Mouse (Mus musculus): ENCODE results near the gene Tktl1.

DNA sequence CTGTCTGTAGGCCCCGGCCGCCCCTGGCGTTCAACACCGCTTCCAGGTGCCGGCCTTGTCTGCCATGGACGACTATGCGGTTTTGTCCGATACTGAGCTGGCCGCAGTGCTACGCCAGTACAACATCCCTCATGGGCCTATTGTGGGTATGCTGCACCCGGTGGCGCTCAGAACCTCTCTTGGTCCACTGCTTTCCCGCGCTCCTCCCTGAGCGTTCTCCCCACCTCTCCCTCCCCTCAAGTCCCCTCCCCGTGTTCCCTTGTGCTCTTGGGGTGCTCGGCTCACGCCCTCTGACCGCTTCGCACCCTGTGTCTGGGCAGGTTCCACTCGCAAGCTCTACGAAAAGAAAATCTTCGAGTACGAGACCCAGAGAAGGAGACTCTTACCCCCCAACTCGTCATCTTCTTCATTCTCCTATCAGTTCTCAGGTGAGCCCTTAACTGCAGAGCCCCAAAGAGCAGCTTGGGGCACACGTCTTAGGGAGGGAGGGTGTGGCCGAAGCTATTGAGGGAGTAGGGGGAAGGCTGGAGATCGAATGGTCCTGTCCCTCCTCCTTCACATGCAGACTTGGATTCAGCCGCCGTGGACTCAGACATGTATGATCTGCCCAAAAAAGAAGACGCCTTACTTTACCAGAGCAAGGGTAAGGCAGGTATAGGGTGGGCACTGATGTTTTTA is 78.0 kb downstream of the Tktl1 start:
- TF ChIP-seq CTCF (IDR thresholded peaks at IDR 0.05; ENCODE audit: borderline replicate concordance, insufficient read depth, low read depth, low read length) (no peak), POLR2A (IDR thresholded peaks at IDR 0.05; ENCODE audit: borderline replicate concordance, insufficient read depth, low read length) (no peak)

All from cerebellum, adult 2 months (tissue).